Mouse (Mus musculus): ENCODE results near the gene P2ry14.

P2ry14 gene

DNA sequence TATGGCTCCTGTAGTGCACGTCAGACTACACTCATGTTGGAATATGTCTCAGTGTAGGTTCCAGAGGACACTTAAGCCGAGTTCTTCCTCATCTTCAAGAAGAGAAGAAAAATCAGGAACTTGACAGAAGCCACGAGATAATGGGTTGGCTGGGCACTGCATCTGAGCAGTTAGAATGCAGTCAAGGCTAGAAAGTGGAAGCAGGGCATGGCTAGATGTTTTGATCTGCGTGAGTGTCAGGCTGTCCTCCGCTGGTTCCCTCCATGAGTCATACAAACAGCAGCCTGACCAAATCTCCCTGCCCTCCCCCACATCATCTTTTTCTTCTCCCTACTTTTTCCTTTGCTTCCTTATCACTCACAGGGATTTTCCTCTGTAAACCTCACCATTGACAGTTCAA lies at the start of gene P2ry14:
Gene P2ry14, minus strand, starts transcription at position 195 of the 400 bp plus-strand sequence.
- no peak for DNase-seq (ENCODE audit: low spot score in 2 of 2)

DNA sequence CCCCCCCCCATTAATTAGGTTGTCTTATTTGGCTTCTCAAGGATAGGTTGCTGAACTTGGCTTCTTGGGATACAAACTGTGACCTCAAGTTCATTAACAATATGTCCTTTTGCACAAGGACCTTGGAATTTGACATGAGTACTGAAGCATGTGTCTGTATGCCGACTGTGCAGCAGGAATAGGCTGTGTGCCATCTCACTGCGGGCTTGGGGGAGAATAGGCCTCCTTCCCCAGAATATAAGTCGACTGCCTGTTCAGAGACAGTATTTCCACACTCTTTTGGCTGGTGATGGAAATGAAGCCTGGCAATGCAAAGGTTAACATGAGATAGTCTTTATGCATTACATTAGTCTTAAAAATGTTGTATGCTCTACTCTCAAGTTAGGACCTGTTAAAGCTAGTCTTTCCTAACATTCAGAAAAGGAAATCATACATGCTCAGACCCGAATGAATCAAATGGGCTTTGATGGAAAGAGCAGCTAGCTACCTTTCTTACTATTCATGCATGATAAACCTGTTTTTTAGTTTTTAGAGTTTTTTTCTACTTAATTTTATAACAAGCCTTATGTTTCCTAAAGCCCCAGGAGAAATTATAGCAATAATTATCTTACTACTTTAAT lies 44.0 kb upstream of the P2ry14 start:
- DNase-seq (ENCODE audit: low spot score in 2 of 2) = no peak

DNA sequence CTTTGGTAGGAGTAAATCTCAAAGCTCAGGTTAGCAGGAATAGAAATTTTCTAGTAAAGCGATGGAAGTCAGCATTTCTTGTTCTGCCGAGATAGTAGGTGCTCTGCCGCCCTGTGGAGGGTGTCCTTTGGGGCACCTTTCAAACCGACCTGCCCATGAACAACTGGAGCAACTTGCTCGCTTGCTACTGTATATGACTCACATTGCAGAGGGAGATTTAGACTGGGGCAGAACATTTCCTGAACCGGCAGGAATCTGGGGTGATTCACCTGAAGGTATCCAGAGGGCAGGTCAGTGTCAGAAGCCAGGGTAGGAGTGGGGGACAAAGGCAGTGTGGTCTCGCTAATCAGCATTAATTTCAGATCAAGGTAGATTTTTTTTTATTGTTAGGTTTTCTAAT lies 41.5 kb upstream of the P2ry14 start, which contains the start of gene Gpr87:
Gene Gpr87, minus strand, starts transcription at position 167 of the 400 bp plus-strand sequence.
- no peak for DNase-seq (ENCODE audit: low spot score in 2 of 2)

DNA sequence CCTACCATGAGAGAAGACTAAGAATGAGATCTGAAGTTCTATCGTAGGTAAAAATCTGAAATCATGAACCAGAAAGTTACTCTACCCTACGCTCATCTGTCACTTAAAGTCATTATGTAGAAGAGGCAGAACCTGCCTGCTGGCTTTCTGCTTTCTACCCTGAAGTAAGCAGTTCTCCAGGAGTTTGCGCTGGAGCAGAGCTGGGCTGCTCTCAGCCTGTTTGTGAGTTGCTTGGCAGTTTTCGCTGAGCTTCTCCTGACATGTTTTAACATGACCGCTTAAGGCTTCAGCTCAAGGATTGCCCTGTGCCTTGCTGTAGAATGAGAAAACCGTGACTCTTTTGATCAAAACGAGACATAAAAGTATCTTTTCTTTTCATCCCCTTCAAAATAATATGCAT lies 40.7 kb upstream of the P2ry14 start:
- DNase-seq (ENCODE audit: low spot score in 2 of 2) = no peak

DNA sequence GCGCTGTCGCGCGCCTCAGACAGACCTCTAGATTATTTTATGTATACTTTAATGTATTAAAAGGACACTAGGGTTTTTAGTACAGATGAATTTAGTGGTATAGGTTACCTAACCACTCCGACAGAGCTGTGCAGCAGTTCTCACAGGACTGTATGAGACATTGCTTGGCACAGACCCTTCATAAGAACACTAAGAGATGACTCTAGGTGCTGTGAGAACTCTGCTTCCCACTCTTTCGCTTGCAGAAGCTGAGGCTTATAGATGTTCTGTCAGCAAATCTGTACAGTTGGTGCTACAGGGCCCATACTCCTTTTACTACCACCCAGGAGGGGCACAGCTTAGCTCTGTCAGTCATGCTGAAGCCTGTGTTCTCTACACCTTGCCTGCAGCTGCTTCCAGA lies 38.3 kb upstream of the P2ry14 start:
- DNase-seq (ENCODE audit: low spot score in 2 of 2) = no peak

DNA sequence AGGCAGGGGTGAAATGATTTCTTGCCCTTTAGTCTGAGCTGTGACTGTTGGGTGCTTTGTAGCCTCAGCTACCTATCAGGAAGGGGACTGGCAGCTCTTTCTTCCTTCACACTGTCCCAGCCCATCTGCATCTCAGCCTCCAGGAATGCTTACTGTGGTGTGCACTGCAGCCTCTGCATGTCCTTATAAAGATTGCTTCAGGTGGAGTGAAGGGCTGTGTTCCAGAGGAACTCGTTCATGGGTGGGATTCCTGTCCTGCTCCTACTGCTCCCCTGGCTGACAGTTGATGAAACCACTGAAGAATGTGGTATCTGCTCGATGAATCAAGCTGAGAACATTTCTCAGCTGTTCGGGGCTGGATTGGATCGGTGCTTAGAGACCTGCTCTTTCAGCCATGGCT lies 33.9 kb upstream of the P2ry14 start:
- no peak for DNase-seq (ENCODE audit: low spot score in 2 of 2)

DNA sequence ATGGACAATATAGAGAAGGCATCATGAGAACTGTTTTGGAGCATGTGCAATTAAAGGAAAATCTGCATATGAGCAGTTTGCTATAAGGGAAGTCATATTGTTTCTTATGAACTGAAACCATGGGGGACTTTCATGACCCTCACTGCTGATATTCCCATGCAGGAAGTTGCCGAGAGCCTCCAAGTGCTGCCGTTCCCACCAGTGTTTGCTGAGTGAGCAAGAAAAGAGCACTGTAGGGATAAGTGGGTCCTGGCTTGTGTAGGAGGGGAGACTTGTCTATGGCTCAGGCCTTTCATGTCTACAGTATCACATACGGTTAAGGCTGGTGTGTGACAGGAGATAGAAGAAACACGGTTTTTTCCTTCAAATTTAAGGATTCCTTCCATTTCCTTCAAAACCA lies 32.2 kb upstream of the P2ry14 start:
- DNase-seq (ENCODE audit: low spot score in 2 of 2) = no peak

DNA sequence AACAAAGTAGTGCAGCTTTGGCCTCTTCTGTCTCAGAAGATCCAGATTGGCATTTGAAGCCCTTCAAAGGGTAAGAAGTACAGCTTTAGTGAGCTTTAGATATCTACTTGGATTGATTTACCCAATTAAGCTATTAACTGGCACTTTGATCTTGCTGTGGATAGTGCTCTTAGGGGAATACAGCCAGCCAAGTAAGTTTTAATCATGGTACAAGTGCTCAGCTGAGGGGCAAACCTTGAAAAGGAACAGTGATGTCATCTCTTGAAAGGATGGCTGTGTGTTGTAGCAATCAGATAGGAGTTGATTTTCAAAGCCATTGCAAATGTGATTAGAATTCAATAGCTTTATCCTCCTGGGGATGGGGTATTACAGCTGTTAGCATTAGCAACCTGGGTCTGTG lies 28.7 kb upstream of the P2ry14 start:
- DNase-seq (ENCODE audit: low spot score in 2 of 2) = no peak

DNA sequence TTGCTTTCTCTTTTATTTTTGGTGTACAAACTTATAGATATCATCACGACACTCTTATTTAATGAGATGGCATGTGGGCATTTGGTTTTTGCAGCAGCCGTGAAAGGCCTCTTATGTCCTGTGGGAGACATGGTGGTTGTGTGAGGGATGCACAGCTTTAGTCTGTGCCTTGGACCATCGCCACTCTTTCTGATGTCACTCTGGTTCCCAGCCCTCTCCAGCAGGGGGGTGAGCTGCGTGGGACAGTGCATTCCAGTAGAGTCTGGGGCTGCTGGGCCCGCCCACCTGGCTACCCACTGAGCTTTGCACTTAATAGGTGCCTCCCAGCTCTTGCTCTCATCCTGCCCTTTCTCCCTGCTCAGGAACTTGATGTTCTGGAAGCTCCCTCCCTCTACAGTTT lies 27.7 kb upstream of the P2ry14 start:
- no peak for DNase-seq (ENCODE audit: low spot score in 2 of 2)

DNA sequence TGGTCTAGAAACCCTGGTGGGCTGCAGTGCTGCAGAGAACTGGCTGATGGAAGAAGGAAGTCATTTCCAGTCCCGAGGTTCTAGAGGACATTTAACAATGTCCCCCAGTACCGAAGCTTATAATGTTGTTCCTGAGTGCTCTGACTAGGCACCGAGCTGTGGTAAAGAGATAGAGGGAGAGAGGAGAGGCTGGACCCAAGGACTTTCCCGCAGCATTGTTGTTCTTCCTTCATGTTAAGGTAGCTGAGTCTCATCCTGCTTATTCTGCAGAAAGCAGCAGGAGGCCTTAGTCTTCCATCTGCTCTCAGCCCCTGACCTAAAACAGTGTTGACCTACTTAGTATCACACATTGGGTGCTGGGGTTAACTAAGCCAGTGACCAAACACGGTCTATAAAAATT lies 23.5 kb upstream of the P2ry14 start:
- DNase-seq (ENCODE audit: low spot score in 2 of 2) = no peak

DNA sequence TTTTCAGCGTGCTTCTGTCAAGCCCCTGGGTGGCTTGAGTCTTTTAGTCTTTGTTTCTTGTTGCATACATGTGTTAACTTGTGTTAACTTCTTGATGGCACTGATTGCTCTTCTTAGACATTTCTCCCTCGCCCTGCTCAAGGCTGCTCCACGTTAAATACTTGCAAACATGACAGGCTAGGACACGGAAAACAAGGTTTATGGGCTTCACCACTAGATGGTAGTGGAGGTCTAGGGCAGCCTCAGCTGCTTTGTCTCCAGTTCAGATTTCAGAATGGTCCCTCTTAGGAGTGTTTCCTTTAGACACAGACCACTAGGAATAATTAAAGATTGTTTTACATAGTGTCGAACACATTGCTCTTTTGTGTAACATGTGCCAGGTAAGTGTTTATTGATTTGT lies 21.8 kb upstream of the P2ry14 start:
- peak in 1 of 2 experiments; percentile 53 for DNase-seq (ENCODE audit: low spot score in 2 of 2)

DNA sequence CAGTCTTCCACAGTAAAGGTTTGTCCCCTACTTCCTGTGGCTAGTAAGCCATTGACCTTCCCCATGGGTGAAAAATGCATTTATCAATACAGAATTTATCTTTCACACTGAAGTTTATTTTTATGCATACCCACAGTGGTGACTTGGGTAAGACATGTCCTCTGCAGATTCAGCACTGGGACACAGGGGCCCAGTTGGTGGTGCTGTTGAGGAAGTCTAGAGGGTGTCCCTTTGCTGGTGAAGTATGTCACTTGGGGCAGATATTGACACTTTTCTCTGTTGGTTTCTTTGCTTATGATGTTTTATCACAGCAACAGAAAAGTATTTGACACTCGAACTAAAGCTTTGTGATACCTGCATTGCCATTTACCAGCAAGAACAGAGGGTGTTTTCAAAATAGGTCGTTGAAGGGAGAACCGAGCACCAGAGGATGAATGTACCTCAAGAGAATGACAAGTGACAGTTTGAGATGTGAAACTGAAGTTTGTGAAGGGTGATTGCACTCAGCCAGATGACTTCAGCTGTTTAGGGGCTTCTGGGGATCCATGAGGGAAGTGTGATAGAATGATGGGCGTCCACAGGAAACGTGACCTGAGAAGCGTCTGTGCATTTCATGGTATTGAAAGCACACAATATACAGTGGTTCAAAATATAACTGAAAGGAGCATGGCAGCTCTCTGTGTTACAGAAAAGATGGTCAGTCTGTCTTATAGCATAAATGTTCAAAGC lies 21.2 kb upstream of the P2ry14 start:
- DNase-seq (ENCODE audit: low spot score in 2 of 2) = peak in 1 of 2 experiments; percentile 46

DNA sequence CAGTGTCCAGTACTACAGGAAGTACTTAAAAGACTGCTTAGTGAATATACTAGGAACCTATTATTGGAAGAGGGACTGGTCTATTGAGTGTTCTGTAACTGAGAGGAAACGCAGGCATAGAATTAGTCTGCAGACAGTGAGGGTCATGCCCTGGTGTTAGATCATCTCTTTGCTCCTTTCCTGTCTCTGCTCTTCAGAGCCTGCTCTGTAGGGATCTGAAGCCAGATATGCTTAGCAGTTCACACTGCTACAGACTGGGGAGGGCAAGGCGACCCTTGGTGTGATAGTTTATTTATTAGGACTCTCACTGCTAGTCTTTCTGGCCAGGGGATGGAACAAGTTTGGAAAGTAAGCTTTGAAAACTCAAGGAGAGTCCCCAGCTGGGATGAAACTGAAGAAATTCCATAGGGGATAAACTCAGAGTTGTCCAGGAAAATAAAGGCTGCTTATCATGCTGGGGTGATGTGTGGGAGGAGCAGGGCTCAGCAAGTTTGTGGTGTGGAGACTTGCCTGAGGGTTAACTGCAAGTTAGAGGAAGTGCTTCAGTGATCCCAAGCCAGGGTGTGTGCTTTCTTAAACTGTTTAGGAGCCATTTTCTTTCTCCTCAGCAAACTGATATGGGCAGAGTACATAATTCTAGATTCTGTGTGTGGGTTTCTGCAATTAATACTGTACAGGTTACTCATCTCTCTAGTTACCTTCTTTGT lies 16.7 kb upstream of the P2ry14 start:
- DNase-seq (ENCODE audit: low spot score in 2 of 2) = no peak

DNA sequence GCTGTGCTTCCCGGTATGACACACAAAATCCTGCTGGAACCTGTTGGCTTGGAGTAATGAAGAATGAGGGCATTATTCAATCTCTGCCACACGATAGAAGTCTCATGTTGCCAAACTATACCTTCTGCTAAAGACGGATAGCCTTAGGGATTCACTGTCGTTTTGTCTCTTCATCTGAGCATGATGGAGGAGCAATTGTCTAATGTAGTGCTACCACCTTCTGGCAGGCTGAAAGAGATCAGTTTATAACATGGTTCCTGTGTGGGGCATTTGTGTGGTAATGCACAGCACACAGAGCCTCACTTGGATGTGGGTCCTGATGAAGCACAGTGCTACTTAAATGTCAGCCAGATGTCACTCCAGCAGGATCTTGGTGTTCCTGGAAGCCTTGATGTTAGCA lies 15.8 kb upstream of the P2ry14 start:
- no peak for DNase-seq (ENCODE audit: low spot score in 2 of 2)

DNA sequence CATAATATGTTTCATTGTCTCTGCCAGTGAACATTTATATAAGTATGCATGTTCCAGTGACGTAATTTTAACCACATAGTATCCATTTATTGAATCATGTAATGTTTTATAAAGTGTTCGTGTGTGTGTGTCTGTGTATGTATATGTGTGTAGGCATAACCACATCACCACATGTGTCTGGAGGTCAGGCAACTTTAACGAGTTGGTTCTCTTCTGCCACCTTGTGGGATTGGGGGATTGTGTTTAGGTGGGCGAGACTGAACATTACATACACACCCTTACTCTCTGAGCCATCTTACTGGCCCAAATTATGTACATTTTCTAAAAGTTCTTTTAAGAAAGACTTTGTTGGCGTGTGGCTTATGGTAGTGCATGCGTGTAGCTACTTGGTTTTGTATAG lies 15.1 kb upstream of the P2ry14 start:
- no peak for DNase-seq (ENCODE audit: low spot score in 2 of 2)

DNA sequence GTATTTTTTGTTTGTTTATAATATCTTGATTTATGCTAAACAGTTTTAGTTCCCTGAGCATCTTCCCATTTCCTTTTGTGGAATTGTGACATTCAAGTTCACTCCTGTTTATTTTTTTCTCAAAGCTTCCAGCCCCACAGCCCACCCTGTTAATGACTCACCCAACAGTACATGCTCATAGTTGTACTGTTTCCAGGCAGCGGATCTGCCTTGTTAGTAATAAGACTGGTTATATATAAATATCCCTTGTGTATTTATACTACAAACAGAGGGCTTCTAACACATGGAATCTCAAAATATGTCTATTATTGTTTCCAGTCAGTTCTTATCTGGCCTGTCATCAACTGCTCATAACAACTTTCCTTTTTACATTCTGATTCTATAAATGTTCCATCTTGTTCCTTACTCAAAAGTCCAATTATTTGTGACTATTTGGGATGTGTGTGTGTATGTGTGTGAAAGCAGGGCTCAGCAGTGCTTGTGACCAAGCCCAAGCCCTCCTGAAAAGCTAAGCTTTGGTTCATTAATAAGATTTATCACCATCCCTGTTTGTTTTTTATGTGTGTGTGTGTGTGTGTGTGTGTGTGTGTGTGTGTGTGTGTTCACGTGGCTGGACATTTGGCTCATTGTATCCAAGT lies 14.1 kb upstream of the P2ry14 start:
- DNase-seq (ENCODE audit: low spot score in 2 of 2) = no peak

DNA sequence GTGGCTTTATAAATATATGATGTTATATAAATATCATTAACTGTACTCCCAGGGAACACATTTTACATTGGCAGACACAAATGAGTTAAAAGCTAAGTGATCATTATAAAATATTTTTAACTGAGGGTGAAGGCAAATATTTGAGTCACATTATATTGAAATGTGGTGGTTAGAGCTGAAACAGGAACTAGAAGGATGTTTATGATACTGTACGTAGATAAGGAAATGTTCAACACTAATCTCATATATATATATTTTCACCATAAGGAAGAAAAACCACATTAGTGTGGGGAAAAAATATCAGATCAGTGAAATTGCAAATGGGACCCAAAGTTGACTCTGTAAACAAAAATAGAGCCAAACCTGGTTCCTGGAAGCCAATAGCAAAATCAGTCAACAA lies 7.0 kb upstream of the P2ry14 start:
- no peak for DNase-seq (ENCODE audit: low spot score in 2 of 2)

DNA sequence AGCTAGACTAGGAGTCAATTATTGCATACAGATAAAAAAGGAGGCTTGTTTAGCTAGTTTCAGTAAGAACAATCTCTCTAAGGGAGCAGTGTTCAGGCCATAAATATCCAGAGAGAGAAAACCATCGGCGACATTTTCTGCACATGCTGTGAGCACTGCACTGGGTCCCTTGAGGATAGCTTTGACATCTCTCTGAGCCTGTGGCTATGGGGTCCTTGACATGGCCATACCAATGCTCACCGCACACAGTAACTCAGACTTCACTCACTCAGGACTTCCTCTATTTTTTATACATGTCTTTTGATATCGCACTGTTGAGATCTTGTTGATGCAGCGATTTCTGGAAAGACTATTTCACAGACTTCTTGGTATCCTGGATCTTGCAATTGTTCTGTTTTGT lies 3.6 kb upstream of the P2ry14 start:
- DNase-seq (ENCODE audit: low spot score in 2 of 2) = no peak

DNA sequence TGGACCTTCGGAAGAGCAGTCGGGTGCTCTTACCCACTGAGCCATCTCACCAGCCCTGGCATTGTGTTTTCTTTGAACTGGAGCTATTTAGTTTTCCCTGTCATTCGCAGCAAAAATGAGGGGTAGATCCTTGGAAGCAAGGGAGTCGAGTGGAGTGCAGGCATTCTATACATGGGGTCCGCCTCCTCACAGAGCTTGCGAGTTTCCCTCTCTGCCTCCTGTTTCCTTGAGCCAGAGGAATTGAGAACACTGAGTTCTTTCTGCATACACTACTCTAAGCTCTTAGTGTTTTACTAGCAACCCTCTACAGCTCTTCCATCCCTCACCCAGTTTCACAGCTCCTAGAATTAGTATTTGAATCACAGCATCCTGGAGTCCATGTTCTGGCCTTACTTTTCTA lies 2.0 kb upstream of the P2ry14 start:
- no peak for DNase-seq (ENCODE audit: low spot score in 2 of 2)

DNA sequence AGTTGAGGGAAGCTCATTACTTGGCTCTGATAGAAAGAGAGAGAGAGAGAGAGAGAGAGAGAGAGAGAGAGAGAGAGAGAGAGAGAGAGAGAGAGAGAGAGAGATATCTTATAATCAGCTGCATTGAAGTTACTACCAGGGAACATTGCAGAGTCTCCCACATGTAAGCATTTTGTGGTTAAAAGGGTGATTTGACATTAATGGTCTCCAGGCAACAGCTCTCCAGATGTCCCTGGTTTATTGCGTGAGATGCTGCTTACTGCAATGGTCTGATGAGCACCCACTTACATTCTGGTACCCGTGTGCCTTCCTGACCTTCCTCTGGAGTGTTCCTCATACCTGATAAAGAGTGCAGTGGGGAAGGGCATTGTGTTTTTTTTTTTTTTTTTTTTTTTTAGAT lies 1.5 kb upstream of the P2ry14 start:
- DNase-seq (ENCODE audit: low spot score in 2 of 2) = no peak

DNA sequence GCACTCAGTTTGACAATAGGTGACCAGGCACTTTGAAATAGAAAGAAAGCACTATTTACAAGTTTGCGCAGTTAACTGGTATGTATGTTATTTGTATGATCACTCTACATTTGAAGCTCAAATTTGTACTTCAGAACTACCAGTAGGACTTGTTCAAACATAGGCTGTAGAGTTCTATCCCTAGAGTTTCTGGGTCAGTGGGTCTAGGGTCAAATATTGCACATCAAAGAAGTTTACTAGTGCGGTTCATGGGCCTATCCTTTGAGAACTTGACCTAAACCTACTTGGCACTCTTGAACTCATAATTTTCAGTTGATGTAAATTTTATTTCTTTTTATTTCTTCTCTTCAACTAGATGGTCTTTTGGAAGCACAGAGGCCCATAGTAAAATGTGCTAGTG lies 2.8 kb downstream of the P2ry14 start:
- DNase-seq (ENCODE audit: low spot score in 2 of 2) = no peak

DNA sequence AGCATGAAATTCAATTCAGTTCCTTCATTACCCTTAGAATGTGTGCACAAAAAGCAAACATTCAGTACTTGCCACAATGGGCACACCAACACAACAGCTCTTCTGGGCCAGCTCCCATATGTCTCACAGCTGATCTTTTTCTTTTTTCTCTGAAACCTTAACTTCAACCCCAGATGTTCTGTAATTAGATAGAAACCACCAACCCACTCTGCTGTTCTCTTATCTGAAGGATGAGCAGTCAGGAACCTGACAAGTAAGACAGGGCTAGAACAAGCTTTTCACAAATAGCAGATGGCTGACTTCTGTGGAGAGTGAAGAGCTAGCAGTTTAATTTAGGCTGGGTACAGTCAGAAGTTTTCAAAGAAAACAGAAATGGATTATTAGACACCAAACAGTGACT lies 3.8 kb downstream of the P2ry14 start:
- DNase-seq (ENCODE audit: low spot score in 2 of 2) = no peak

DNA sequence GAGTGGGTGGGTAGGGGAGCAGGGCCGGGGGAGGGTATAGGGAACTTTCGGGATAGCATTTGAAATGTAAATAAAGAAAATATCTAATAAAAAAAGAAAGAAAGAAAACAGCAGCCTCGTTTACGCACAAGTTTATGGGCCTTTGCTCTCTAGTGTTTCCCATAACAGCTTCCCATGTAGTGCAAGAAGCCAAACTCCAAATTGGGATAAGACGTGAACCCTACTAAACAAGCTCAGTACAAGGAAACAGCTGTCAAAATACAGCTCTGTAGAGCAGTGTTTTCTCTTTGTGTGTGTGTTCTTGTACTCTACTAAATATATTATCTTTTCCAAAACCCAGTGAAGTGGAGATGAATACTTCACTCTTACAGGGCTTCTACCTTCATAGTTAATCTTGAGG lies 8.2 kb downstream of the P2ry14 start:
- no peak for DNase-seq (ENCODE audit: low spot score in 2 of 2)
